Mouse (Mus musculus) left cerebral cortex, postnatal 25 days (tissue): Measurements from ENCODE around the gene Srrm4. TPM values are rescaled to one million over a fixed set of nuclear protein-coding genes. Genes with fewer than 3 reads are reported as not detected.

Experiments used
- DNase-seq, 2 experiments: peaks; one replicate each; pipeline ENCODE4 v3.0.0; 2022; ENCODE audit warnings: low spot score in 2 of 2, mixed read lengths in 1 of 2
- intact Hi-C: fragments of 180-260 bp; cut with DNase I; formaldehyde crosslinking; loops from one replicate; pipeline ENCODE4 v1.15.1; 2025
- total RNA-seq, 2 experiments: library from RNA; stranded (reverse); gene quantifications; 2 replicates each; pipeline ENCODE4 v1.2.3; 2021

Gene Srrm4
- total RNA-seq, 2 experiments from 2014 or later, result 22.4 to 26.8 TPM

- DNase-seq, result no peak
- intact Hi-C loops, result loop anchor here (5.0 kb wide), 1 partner anchor 63 kb away; no protein-coding TSS in a partner anchor
These were observed 202.3 kb downstream of the Srrm4 start for GRCm38 (mm10) chr5:116389321-116389720.

Other genes starting within 250 kb of the Srrm4 start
- 10 to 100 TPM; 11.7 to 12.5 TPM for gene Hspb8, start 169.0 kb downstream of the Srrm4 start, total RNA-seq